Mouse (Mus musculus): ENCODE data around the gene Mocs3.

- no peak for TF ChIP-seq EP300 (IDR thresholded peaks at IDR 0.05; ENCODE audit: low read depth)
- no peak for TF ChIP-seq CTCF (IDR thresholded peaks at IDR 0.05; ENCODE audit: low read depth)
Measured at GRCm38 (mm10) chr2:168281582-168281981, 51.2 kb downstream of the Mocs3 start, which contains the start of gene Kcng1.
